Mouse (Mus musculus): ENCODE measurements at regions not wholly inside any gene's neighbourhood (a gene's known extent, or its start where the extent isn't known, plus 50 kb on each side); places are given as distances from the start of the nearest gene placed in this dataset.

DNA sequence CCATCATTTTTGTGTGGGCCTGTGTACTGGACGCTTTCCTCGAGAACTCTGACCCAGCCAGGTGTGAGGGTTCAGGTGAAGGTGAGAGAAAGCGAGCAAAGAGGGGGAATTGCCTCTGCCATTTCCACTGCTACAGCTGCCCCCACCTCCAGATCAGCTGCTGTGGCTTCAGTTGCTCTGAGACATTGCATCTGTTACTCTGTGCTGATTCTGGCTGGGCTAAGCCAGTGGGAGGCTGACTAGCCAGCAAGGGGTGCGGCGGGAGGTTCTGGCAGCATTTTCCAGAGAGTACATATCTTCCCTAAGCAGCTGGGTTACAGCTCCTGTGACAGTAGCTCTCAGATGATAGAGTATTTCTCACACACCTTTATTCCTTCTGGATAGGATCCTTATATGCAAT, 712.7 kb upstream of the Cdh18 start:
- DNase-seq (ENCODE audit: low read depth, low spot score) = peak; percentile 16

DNA sequence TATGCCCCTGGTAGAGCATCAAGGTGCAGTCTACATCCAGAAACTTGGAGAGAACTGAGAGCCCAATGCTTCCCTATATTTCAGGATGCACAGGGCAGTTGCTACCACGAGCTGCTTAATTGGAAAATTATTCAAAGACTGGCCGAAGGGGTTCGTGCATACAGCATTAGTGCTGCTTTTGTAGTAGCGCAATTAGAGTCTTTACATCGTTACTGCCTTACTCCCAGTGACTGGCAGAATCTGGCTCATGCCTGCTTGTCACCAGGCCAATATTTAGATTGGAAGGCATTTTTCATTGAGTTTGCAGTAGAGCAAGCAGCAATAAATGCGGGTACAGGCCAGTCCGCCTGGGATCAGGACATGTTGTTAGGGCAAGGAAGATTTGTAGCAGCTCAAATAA, 690.3 kb upstream of the Cdh18 start:
- no peak for DNase-seq (ENCODE audit: low read depth, low spot score)

GRCm38 (mm10) chr15:21885181-21885580, 663.6 kb upstream of the Cdh18 start:
- DNase-seq (ENCODE audit: low read depth, low spot score) = peak; percentile 11
